Mouse (Mus musculus): ENCODE measurements around the gene Qrich2. TPM values are rescaled to one million over a fixed set of nuclear protein-coding genes. Genes with fewer than 3 reads are reported as not detected.

The Qrich2 gene
- polyA plus RNA-seq, 1 experiment: 1.3 TPM

DNA sequence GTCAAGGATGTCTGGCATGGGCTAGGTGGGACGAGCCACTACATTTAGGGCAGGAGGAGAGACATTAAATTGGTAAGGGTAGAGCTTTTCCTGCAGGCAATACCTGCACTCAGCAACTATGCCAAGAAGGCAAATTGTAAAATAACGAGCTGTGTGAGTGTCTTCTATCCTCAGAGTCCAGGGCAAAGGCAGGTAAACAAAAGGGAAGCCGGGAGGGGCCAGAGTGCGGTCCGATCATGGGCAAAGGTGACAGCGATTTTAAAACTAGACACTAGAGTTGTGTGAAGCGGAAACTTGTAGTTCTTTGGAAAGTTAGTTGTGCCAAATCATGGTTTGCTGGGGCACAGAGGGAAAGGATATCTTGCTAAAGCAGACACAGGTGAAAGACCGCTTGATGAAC, 18.2 kb upstream of the Qrich2 start:
- Histone ChIP-seq H3K4me1 (ENCODE audit: control insufficient read depth, insufficient read depth, low read length) (no peaks in the 10 kb centered on the region), H3K9ac (ENCODE audit: low read depth, poor library complexity, severe bottlenecking) (no peak overlapping the region), H3K27ac (ENCODE audit: insufficient read depth, low read length) (no peak overlapping the region), H3K27me3 (ENCODE audit: control insufficient read depth, insufficient read depth, low read length, poor library complexity, severe bottlenecking) (no peaks in the 10 kb centered on the region), H3K9me3 (replicated peaks; ENCODE audit: control insufficient read depth, insufficient read depth, low read length, poor library complexity, severe bottlenecking) (no peaks in the 10 kb centered on the region), H3K36me3 (ENCODE audit: control insufficient read depth, insufficient read depth, low read length, poor library complexity, severe bottlenecking) (peaks cover 51% of the 10 kb centered on the region), H3K4me3 (ENCODE audit: low read depth, low read length) (no peak overlapping the region)
- no peak for TF ChIP-seq CTCF (IDR thresholded peaks at IDR 0.05; ENCODE audit: low read depth, low read length)

DNA sequence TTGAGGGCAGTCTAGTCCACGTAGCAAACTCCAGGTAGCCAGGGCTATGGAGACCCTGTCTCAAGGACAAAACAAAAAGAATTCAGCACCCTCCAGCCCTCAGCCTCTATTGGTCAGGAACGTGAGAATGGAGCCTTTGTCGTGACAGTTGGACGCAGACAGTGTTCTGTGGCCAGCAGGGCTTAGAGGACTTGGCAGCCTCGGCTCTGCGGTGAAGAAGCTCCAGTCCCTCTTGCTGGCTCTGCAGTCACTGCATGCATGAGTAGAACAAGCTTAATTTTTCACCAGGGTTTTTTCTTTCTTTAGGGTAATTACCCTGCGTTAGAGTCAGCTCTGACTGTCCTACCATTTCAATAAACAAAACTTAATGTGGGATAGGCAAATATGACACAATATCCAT, 15.7 kb upstream of the Qrich2 start:
- Histone ChIP-seq H3K36me3 (ENCODE audit: control insufficient read depth, insufficient read depth, low read length, poor library complexity, severe bottlenecking) (peaks cover 68% of the 10 kb centered on the region), H3K9ac (ENCODE audit: low read depth, poor library complexity, severe bottlenecking) (no peak overlapping the region), H3K4me1 (ENCODE audit: control insufficient read depth, insufficient read depth, low read length) (no peaks in the 10 kb centered on the region), H3K27ac (ENCODE audit: insufficient read depth, low read length) (no peak overlapping the region), H3K27me3 (ENCODE audit: control insufficient read depth, insufficient read depth, low read length, poor library complexity, severe bottlenecking) (no peaks in the 10 kb centered on the region), H3K4me3 (ENCODE audit: low read depth, low read length) (no peak overlapping the region), H3K9me3 (replicated peaks; ENCODE audit: control insufficient read depth, insufficient read depth, low read length, poor library complexity, severe bottlenecking) (no peaks in the 10 kb centered on the region)
- TF ChIP-seq POLR2A (IDR thresholded peaks at IDR 0.05; ENCODE audit: insufficient read depth, low read length) (no peak), CTCF (IDR thresholded peaks at IDR 0.05; ENCODE audit: low read depth, low read length) (no peak), EP300 (IDR thresholded peaks at IDR 0.05; ENCODE audit: insufficient read depth, low read depth, low read length) (no peak)

GRCm38 (mm10) chr11:116480975-116481374, 14.9 kb upstream of the Qrich2 start:
- Histone ChIP-seq H3K4me3 (ENCODE audit: low read depth, low read length) (no peak overlapping the region), H3K9me3 (replicated peaks; ENCODE audit: control insufficient read depth, insufficient read depth, low read length, poor library complexity, severe bottlenecking) (no peaks in the 10 kb centered on the region), H3K36me3 (ENCODE audit: control insufficient read depth, insufficient read depth, low read length, poor library complexity, severe bottlenecking) (peaks cover 70% of the 10 kb centered on the region), H3K4me1 (ENCODE audit: control insufficient read depth, insufficient read depth, low read length) (no peaks in the 10 kb centered on the region), H3K27me3 (ENCODE audit: control insufficient read depth, insufficient read depth, low read length, poor library complexity, severe bottlenecking) (no peaks in the 10 kb centered on the region), H3K9ac (ENCODE audit: low read depth, poor library complexity, severe bottlenecking) (no peak overlapping the region), H3K27ac (ENCODE audit: insufficient read depth, low read length) (no peak overlapping the region)
- TF ChIP-seq POLR2A (IDR thresholded peaks at IDR 0.05; ENCODE audit: insufficient read depth, low read length) (no peak), CTCF (IDR thresholded peaks at IDR 0.05; ENCODE audit: low read depth, low read length) (no peak), EP300 (IDR thresholded peaks at IDR 0.05; ENCODE audit: insufficient read depth, low read depth, low read length) (no peak)

- Histone ChIP-seq H3K4me3 (ENCODE audit: low read depth, low read length) (no peak overlapping the region), H3K36me3 (ENCODE audit: control insufficient read depth, insufficient read depth, low read length, poor library complexity, severe bottlenecking) (peaks cover 70% of the 10 kb centered on the region), H3K27ac (ENCODE audit: insufficient read depth, low read length) (no peak overlapping the region), H3K9me3 (replicated peaks; ENCODE audit: control insufficient read depth, insufficient read depth, low read length, poor library complexity, severe bottlenecking) (no peaks in the 10 kb centered on the region), H3K27me3 (ENCODE audit: control insufficient read depth, insufficient read depth, low read length, poor library complexity, severe bottlenecking) (no peaks in the 10 kb centered on the region), H3K4me1 (ENCODE audit: control insufficient read depth, insufficient read depth, low read length) (no peaks in the 10 kb centered on the region), H3K9ac (ENCODE audit: low read depth, poor library complexity, severe bottlenecking) (no peak overlapping the region)
- TF ChIP-seq CTCF (IDR thresholded peaks at IDR 0.05; ENCODE audit: low read depth, low read length) (no peak), EP300 (IDR thresholded peaks at IDR 0.05; ENCODE audit: insufficient read depth, low read depth, low read length) (no peak)
These were observed 13.8 kb upstream of the Qrich2 start for GRCm38 (mm10) chr11:116479832-116480231.

DNA sequence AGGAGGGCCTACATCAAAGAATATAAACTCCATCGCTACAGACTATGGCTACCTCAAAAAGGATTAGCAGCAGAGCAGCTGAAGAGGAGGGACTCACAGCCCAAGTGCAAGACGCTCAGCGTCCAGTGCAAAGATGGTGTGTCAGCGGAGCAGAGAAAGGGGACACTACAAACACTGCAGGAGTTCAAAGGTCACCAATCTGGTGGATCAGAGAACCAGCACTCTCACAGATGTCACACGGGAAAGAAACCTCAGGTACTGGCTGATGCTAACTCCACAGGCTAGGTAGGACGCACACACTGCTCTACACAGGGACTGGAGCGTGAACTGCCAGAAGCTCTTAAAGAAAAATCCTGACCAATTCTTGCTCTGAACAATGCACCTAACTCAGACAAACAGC, 12.9 kb upstream of the Qrich2 start:
- Histone ChIP-seq H3K4me3 (ENCODE audit: low read depth, low read length) (no peak overlapping the region), H3K9ac (ENCODE audit: low read depth, poor library complexity, severe bottlenecking) (no peak overlapping the region), H3K27ac (ENCODE audit: insufficient read depth, low read length) (no peak overlapping the region), H3K4me1 (ENCODE audit: control insufficient read depth, insufficient read depth, low read length) (no peaks in the 10 kb centered on the region), H3K9me3 (replicated peaks; ENCODE audit: control insufficient read depth, insufficient read depth, low read length, poor library complexity, severe bottlenecking) (no peaks in the 10 kb centered on the region), H3K27me3 (ENCODE audit: control insufficient read depth, insufficient read depth, low read length, poor library complexity, severe bottlenecking) (no peaks in the 10 kb centered on the region), H3K36me3 (ENCODE audit: control insufficient read depth, insufficient read depth, low read length, poor library complexity, severe bottlenecking) (peaks cover 67% of the 10 kb centered on the region)
- no peak for TF ChIP-seq CTCF (IDR thresholded peaks at IDR 0.05; ENCODE audit: low read depth, low read length)
- no peak for TF ChIP-seq POLR2A (IDR thresholded peaks at IDR 0.05; ENCODE audit: insufficient read depth, low read length)
- no peak for TF ChIP-seq EP300 (IDR thresholded peaks at IDR 0.05; ENCODE audit: insufficient read depth, low read depth, low read length)

DNA sequence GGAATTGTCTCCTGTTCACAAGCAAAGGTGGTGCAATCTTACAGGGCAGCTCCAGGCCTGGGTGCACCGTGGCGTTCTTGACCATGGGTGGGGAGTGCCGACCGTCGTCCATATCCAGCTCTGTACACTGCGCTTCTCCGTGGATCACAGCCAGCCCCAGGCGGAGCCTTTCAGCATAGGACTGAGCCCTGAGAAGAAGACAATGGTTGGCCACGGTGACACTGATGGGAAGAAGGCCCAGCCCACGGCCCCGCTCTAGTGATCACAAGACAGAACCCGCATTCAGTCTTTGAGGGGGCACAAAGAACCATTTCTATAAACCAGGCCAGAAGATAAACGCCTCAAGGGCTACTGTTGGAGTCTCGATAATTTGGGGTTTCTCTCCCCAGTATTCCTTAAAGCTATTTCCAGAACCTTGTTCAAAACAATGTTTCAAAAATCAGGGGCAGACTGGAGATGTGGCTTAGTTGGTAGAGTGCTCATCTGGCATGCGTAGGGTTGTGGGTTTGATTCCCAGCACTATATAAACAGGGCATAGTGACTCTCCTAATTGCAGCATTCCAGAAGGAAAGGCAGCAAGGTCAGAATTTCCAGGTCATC, 11.2 kb upstream of the Qrich2 start:
- H3K9me3 ChIP-seq (replicated peaks; ENCODE audit: control insufficient read depth, insufficient read depth, low read length, poor library complexity, severe bottlenecking): no peaks in the 10 kb centered on the region
- no peak for TF ChIP-seq POLR2A (IDR thresholded peaks at IDR 0.05; ENCODE audit: insufficient read depth, low read length)
- no peak for TF ChIP-seq CTCF (IDR thresholded peaks at IDR 0.05; ENCODE audit: low read depth, low read length)
- TF ChIP-seq EP300 (IDR thresholded peaks at IDR 0.05; ENCODE audit: insufficient read depth, low read depth, low read length): no peak
- no peak overlapping the region for H3K4me3 ChIP-seq (ENCODE audit: low read depth, low read length)
- H3K36me3 ChIP-seq (ENCODE audit: control insufficient read depth, insufficient read depth, low read length, poor library complexity, severe bottlenecking): peaks cover 64% of the 10 kb centered on the region
- H3K27ac ChIP-seq (ENCODE audit: insufficient read depth, low read length): no peak overlapping the region
- H3K9ac ChIP-seq (ENCODE audit: low read depth, poor library complexity, severe bottlenecking): no peak overlapping the region
- H3K27me3 ChIP-seq (ENCODE audit: control insufficient read depth, insufficient read depth, low read length, poor library complexity, severe bottlenecking): no peaks in the 10 kb centered on the region
- no peaks in the 10 kb centered on the region for H3K4me1 ChIP-seq (ENCODE audit: control insufficient read depth, insufficient read depth, low read length)

Data from ES-Bruce4 (cell line).